Mouse (Mus musculus) left cerebral cortex, adult 11 months (tissue): ENCODE measurements around the gene Fabp3.

Source experiments
- DNase-seq: peaks from one replicate; pipeline ENCODE4 v3.0.0; 2022; ENCODE audit warnings: low spot score

The Fabp3 gene

DNA sequence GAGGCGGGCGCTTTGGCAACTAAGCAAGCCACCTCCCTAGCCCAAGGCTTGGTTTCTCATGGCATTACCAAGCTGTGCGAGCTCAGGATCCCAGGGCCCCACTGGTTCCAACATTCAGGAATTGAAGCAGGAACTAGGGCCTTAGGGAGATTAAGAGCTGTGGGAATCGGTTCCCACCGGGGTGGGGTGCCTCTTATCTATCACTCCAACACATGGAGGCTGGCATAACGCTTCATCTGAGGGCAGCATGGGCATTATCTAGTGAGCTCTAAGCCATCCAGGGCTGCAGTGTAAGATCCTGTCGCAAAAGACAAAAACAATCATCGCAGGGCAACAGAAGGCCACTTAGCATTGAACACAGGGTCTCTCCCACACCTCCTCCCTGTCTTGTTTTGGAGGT, 13.9 kb upstream of the Fabp3 start:
- DNase-seq: no peak

DNA sequence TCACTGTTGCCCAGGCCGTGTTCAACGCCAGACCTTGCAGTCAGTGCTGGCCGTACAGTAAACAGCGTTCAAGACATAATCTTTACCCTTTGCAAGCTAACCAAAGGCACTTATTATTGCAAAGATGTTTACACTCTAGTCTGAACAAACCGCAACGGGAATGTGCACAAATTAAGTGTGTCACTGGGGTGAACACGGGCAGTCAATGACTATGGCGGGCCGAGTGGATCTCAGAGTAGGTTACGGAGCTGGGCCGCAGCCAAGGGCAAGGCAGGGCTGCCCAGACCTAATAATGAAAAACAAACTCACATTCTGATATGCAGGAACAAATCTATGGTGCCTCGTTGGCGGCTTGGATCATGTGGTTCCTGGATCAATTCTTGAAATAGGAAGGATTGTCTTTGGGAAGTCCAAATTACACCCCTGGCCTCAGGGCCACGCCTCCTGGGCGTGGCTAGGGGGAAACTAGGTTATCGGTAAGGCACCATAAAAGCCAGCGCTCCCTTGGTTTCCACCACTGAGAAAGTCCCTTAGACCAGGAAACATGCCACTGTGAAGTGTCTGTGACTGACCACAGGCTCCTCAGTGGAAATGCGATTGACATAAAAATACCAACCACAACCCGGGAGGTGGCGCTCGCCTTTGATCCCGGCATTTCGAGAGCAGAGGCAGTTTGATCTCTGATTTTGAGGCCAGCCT, 13.2 kb upstream of the Fabp3 start:
- DNase-seq: no peak

DNA sequence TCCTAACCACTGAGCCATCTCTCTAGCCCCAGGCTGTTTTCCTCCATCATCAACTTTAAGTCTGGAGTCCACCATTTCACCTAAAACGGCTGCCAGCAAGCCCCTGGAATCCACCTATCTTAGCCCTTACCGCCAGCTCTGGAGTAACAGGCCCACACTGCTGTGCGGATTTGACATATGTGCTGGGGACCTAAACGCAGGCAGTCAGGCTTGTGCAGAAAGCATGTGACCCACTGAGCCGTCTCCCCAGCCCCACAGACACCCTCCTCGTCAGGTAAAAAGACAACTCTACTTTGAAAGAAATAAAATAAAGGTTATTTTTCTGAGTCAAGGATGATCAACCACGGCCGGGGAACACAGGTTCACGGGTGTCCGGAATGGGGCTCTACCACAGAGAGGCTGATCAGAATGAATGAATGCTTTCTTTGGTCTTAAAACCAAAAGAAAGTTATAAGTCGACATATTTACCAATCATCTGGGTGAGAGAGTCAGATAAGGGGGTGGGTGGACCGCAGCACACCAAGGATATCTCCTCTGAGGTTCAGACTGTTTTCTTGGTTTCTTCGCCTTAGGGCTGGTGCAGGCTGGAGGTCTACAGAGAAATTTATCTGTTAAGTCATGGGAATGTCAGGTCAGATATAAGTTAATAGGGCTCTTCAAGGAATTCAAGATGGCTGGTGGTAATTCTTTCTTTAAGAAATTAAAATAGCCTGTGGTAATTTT, 12.0 kb upstream of the Fabp3 start:
- DNase-seq: no peak

DNA sequence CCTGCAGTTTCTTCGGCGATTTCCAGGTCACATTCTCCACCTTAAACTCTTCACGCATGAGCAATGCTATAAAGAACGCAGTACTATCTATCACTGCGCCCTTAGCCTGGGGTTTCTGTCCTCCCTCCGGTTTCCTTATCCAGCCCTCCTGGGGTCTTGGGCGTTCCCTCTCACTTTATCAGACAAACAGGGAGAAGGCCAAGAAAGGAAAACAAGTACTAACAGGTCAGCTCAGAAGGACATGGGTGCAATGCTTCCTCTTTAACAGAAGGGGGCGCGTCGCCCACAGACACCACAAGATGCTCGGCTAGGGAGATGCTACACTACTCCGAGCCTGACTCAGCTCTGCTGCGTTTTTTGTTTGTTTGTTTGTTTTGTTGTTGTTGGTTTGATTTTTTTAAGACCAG, 11.3 kb upstream of the Fabp3 start:
- no peak for DNase-seq

DNA sequence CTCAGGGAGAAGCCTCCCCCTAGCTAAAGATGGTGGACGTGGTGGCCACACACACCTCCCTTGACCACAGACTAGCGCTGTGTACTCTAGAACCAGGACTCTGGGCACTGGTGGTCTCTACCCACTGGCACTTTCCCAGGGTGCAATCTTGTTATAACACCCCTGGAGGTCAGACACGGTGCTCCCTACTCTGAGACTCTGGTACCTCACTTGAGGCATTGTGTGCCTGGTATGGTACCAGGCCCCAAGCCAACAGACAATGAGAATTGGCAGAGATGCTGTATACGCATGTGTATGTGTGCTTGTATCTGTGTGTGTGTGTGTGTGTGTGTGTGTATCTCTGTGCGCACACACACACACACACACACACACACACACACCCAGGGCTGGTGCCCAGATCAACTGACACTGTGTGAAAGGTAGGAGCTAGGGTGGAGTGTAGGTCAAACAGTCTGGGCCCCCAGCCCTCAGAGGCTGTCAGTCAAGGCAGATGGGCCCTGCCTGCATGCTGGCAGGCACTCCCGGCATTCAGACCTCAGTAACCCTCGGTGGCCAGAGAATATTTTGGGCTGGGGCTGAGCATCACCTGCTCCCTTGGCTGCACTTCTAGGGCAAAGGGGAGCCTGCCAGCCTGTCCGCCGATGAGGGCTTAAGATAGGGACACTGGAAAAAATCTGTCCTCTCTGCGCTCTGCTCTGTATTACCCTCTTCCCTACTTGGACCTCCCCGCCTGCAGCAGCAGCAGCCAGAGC, 9.3 kb upstream of the Fabp3 start:
- no peak for DNase-seq

DNA sequence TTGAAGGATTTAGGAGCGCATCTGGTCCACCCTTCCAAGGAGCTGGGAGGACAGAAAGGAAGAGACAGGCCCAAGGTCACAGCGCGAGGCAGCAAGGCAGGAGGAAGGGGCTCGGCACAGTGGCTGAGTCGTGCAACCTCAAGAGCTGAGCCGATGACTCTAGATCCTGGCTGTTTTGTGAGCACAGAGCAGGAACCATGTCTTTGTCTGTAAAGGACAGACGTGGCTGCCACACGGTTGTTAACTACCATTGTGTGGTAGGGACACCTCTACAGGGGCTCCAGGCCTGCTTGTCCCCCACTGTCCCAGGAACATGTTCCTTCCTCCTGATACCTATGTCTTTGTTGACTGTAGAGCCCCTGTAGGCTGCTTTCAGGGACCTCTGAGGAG, 8.8 kb upstream of the Fabp3 start:
- no peak for DNase-seq

DNA sequence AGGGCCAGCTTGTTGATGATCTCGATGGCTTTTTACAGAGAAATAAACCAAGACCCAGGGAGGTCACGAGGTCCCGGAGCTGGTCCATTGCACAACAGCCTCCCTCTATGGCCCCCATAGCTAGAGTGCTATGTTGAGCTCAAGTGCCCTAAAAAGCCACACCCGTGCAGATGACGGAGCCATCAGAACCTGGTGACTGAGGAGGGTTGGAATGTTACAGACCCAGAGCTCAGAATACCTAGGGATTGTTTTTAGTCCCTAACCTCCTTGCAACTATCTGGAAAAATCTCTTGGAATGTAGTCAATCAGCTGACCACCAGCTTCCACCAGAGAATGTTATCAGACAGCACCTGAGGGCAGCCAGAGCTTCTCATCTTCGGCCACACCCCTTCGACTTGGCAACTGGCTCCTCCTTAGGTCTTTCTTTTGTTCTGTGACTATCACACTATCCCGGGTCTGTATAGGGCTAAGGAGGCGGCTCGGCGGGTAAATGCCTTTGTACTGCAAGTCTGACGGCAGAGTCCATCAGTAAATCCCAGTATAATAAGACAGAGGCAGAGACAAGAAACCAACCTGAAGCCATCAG, 6.0 kb upstream of the Fabp3 start:
- DNase-seq: no peak

DNA sequence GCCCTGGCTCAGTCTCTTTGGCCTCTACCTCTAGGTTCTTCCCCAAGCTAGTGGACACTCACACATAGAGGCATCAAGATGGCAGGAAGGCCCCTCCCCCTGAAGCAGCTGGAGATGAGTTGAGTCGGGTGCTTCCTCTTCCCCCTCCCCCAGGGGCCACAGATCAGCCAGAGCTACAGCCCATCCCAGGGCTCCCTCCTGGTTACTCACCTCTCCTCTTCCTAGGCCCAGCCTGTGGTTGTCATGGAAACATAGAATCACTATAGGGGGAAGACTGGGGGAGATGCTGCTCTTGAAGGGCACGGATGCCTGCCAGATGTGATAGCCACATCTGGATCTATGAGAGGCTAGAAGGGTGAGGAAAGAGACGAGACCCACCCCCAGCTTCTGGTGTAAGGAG, 3.6 kb upstream of the Fabp3 start:
- DNase-seq: no peak

DNA sequence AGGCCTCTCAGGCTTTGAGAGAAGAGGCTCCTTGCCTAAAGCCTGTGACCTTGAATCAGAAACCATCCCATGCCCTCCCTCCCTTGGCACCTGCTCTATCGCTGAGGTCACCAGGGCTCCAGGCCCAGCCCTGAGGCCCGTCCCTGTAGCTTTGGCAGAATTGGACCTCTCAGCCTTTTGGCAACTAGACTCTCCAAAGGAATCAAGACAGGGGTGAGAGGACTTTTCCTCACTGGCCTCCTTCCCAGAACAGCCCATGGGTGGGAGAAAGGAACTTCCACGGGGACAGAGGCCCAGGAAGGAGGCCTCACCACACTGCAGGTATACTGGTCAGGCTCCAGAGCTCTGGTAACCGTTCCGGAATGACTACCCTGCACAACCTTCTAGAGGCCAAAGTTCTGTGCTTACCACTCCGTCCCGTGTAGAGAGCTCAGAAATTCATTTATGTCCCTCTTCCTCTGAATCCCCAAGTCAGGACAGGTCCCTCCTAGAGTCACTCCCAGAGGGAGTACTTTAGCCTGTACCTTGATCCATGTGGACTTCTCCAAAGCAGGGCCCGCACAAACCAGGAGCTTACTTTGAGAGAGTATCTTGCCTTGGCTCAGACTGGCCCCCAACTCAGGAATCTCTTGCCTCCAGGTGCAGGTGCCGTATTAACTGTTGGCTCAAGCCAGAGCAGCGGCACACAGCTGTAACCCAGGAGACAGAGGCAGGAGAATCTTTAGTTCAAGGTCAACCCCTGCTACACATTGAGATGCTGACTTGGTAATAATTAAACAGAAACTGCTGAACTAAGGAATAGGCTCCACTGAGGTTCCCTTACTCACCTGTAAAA, 1.4 kb upstream of the Fabp3 start:
- no peak for DNase-seq

DNA sequence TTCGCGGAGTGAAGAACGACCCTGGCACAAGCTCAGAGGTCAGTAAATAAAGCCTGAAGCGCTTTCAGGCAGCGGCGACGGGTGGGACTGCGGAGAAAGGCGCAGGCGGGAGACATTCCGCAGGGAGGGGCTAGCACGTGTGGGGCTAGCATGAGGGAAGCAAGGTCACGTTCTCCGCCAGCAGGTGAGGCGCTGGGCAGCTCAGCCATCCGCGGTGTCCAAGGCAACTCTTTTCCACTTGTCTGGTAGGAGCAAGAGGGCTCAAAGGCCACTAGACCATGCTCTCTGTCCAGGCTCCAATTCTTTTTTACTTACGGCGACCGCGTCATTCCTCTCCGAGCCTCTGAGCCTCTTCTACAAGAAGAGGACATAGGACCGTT, 554 bp upstream of the Fabp3 start:
- DNase-seq: no peak

DNA sequence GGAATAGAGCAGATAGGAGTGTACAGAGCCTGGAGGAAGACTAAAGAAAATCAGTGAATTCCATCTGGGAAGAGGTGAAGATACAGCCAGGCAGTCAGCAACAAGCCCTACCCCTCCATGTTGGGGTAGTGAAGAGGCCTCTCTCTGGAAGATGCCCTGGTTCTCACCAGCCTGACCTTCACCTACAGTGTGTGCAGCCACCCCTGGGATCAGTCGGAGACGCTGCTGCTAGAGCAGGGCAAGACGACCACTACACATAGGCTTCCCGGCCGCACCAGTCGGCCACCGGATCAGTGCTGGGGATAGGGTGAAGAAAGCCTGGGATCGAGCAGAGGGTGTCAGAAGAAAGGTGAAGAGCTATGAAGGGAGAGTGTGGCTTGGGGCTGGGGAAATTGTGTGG, 859 bp downstream of the Fabp3 start:
- DNase-seq: no peak

DNA sequence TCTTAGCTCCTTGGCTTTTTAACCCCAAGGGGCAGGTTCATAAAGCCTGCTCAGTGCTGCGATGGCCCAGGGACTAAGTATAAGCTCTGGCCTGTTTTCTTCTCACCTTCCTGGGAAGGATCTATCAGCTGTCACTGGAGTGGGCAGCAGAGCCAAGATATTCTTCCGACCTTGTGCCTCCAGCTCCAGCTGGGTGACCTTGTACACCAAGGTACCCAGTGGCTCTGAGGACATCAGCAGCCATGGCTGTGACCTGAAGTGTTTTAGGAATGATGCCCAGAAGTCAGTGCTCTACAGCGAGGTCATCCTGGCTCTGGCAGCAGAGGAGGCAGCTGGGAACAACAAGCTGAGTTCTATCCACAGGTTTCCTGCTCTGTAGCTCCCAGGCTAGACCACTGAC, 4.1 kb downstream of the Fabp3 start:
- DNase-seq: no peak

DNA sequence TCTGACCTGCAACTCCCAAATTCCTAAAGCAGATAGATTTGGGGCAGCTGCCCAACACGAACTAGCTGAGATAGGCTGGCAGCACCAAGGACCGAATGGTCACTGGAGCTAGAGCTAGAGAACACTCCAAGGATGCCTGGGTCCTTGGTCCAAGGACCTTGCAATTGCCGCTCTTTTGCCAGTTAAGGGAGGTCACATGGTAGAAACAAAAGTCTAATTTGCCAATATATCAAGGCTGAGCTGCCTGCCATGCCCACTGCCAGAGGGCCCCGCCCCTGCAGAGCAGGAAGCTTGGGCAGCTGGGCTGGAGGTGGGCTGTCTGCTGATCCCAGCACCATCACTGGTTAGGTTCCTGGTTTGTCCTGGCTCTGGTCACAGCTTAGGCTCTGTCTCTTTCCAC, 5.2 kb downstream of the Fabp3 start:
- no peak for DNase-seq

DNA sequence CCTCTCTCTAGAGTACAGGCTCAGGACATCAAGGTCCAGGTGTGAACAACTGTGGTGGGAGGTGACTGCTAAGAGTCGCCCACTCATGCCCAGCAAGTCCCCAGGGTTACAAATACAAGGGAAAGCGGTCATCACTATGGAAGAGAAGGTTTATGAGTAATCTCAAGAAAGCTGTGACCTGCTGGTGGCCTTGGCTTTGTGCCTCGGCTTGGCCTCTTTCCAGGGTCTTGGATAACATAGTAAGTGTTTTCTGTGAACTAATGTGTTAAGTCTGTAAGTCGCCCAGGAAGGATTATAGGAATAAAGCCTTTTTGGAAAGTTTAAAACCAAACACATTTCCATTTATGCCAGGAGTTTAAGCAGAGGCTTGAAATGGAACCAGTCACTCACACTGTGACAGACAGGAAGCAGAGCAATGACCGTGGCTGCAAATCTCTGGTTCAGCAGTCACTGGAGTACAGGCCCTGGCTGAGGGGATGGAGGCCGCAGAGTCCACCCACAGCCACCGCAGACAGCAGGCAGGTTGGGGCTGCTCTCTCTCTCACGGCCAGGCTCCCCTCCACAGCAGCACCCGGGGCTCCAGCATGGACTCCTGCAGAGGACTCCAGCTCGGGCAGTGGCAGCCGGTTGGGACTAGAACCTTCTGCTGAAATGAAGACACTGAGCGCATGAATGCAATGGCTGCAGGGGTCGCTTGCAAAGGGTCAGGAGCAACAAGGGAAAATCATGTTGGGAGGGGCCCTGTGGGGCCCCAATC, 7.6 kb downstream of the Fabp3 start:
- DNase-seq: no peak

DNA sequence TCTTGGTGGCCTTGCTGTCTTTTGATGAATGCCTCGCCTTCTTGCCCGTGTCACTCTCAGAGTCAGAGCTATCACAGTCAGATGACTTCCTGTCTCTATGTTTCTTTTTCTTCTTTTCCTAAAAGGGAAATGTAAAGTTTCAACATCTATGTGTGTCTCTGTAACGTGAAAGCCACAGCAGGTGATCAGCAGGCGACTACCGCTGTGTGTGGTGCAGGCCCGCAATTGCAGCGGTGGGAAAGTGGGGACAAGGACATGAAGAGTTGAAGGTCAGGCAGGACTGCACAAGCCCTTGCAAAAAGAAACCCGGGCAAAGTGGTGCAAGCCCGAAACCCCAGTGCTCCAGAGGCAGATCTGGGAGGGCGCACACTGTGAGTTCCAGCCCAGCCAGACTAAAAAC, 8.3 kb downstream of the Fabp3 start:
- DNase-seq: no peak

DNA sequence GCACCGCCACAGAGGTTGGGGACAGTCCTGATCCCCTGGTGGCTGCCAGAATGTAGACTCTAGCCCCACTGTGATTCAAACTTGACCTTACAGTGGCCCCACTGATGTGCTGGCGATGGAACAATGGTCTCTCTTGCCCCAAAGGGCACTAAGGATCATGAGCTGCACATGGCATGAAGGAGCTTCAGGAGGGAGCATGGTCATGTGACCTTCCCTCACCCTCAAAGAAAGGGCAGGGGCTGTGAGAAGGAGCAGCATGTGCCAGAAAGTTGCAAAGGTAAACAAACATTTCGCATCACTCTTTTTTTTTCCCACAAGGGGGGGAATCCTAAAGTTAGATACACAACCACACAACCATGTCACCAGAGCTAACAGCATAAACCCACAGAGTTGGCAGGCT, 9.7 kb downstream of the Fabp3 start:
- no peak for DNase-seq

DNA sequence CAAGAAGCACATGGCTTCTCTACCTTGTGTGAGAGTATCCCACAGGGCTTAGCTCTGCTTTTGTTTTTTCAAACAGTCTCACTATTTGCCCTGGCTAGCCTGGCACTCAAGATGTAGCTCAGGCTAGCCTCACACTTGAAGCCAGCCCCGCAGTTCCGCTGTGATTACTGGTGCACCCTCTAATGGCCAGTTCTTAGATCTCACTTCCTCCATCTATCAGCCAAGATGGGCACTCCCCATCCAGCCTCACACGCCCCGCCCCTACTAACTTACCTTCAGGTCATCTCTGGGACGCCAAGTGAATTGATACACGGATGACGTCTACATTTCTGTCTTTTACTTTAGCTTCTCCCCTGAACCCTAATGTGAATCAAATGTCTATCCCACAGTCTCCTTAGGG, 11.2 kb downstream of the Fabp3 start:
- DNase-seq: no peak

DNA sequence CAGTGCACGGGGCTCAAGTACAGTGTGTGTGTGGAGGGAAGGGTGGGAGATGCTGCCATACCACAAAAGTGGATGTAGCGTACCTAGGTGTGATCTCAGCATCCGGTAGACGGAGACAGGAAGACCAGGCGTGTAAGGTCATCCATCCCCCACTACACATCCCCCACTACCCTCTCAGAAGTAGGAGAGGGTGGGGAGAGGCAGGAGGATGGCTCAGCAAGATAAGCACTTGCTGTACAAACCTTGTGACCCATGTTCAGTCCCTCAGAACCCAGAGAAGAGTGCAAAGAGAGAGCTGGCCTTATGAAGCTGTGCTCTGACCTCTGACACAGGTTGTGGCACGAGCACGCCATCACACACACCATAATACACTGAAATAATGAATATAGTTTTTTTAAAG, 13.2 kb downstream of the Fabp3 start:
- DNase-seq: no peak

DNA sequence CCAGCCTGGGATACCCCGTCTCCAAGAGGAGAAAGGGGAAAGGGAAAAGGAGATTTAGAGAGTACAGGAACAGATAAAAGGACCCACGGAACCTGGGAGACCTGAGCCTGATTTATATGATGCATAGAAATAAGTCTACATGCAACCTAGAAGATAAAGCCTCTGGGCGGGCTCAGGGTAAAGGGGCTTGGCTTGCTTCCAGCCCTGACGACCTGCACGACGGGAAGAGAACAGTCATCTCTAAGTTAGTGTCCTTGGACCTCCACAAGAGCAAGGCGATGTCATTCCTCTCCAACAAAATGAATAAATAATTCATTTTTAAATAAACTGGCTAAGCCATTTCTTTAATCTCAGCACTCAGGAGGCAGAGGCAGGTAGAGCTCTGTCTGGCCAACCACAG, 14.2 kb downstream of the Fabp3 start:
- no peak for DNase-seq

DNA sequence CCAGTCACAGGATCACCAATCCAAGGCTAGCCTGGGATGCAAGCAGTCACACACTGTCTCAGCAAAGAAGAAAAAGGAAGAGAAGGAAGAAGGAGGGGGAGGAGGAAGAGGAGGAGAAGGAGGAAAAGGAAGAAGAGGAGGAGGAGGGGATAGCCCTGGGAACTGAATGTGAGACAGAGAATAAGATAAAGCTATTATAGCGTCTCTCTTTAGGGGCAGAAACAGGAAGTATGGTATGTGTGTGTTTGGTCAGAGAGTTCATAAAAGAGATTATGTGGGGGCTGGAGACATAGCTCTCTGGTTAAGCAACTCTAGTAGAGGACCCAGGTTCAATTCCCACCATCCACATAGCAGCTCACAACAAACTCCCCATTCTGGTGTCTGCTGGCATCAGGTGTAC, 14.8 kb downstream of the Fabp3 start:
- no peak for DNase-seq

DNA sequence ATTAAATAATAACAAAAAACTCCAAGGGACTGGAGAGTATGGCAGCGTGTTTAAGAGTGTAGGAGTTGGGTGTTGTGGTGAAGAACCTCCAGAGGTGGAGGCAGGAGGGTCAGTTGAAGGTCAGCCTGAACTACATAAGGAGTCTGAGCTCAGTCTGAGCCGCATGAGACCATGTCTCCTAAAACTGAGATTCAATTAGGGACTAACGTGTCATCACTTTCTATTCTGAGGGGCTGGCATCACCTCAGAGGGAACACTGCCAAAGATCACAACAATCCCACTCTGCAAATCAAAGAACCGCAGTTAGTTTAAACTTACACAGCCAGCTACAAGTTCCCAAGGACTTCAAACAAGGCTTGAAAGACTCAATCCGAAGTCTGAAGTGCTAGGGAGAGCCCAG, 15.2 kb downstream of the Fabp3 start:
- no peak for DNase-seq
